Mouse (Mus musculus): ENCODE results near the gene Tagln.

Gene Tagln

DNA sequence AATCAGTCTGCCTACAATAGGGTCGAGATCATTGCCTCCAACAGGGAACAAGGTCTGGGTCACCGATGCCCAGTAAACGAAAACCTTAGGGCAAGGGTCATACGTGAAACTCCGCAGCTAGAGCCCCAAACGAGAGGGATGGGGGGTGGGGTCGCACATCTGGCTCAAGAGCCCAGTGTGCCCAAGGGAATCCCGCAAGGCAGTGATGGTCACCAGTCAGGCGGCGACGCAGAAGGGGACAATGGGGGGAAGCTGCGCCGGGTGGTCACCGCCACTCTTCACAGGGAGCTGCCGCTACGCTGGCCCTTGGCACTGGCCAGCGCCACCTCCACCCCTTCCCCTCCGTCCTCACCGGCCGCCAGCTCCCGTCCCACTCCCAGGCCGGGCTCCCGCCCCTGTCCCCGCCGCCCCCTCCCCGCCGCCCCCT, 30.0 kb downstream of the Tagln start:
- DNase-seq: peak; percentile 37

DNA sequence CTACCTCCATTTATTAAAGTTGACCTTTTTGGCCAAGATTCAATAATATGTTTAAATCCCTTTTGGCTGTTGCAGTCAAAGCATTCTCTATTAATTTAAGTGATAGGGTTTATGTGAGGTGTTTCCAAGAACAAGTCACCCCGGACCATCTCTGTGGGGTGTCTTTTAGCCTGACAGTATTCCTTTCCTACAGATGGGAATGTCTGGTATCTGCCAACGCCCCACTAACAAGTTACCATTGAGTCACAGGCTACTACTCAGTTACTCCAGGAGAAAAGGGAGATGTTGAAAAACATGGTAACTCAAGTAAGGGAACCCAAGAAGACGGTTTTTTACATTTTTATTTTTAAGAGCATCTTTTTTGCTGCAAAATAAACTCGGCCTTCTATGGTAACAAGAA, 30.7 kb downstream of the Tagln start:
- DNase-seq: no peak

DNA sequence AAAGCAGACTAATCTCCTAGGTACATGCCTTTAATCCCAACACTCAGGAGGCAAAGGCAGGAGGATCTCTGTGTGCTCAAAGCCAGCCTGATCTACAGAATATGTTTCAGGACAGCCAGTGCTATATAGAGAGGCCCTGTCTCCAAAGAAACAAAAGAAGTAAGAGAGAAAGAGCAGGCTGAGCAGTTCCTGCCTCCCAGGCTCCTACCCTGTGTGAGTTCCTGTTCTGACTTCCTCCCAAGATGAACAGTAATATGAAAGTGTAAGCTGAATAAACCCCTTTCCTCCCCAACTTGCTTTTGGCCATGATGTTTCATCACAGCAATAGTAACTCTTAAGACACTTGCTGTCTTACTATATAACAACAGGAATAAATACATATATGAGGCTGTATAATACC, 42.2 kb downstream of the Tagln start:
- DNase-seq: no peak
